Mouse (Mus musculus): ENCODE measurements at regions not wholly inside any gene's neighbourhood (a gene's known extent, or its start where the extent isn't known, plus 50 kb on each side); places are given as distances from the start of the nearest gene placed in this dataset.
A peak's percentile ranks its signal among the peaks of the same experiment; 100 is the strongest.
"Not testable (repeated sequence)": the region's sequence is repeated elsewhere in the genome, so short reads cannot be mapped to it uniquely, and the experiment has no call there.

DNA sequence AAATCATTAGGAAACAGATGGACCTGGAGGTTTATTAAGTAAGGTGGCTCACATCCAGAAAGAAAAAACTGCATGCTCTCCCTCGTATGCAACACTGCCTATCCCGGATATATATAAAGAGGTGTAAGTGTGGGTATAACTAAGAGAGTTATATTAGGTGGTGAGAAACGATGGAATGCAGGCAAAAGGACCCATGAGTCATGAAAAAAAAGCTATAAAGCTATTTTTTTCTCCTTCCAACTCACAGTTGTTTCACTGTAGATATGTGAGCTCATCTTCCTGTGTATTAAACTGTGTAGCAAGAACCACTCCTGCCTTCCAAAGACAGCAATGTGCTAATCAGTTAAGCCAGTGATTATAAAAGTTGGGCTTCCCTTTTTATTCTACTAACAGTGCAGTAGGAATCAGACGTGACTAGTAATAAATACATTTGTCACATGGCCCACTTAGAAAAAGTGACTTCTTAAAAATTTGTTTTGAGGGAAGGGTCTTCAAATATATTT, 51.4 kb upstream of the Bdh1 start:
- not testable (repeated sequence) for DNase-seq (ENCODE audit: low spot score in 2 of 2)

DNA sequence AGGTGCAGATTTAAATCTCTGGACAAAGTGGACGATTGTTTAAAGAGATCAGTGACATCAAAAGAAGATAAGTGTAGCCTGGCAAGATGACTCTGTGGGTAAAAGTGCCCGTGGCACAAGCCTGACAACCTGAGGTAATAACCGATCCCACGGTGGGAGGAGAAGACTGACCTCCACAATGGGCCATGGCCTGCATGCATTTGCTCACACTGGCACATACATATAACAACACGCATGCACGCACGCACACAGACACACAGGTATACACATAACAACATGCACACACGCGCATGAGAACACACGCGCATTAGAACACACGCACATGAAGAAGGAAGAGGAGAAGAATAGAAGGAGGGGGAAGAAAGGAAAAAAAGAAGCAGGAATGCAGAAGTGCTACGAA, 52.2 kb upstream of the Bdh1 start:
- DNase-seq (ENCODE audit: low spot score in 2 of 2), result peak in 1 of 2 experiments; percentile 11

DNA sequence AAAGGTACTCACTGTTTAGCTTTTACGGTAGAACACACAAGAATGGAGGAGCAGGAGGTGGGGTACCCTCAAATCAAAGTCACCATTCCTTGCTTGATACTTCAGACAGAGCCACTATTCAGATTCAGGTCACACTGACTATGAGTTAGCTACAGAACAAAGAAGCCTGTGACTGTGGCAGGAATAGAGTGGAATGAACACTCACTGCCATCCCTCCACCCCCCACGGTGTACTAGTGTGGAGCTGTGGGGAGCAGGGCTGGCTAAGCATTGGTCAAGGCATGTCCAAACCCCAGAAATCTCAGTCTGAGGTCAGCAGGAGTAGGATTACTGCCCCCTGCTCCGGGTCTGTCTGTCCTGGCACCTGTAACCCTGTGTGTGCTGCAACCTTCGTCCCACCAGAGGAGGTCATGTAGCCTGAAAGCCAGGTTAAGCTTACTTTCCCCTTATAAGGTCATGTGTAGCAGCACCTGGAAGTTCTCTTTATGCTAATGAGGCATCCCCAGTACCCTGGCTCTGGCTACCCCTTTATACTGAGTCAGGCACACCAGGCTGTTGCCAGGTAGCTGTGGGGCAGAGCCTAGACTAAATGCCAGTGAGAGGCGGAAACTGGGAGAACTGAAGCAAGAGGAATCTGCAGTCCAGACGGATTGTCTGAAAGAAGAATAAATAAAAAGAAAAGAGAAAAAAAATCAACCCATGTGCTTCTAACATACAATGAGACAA, 53.1 kb upstream of the Apod start:
- peak in 1 of 2 experiments; percentile 9 for DNase-seq (ENCODE audit: low spot score in 2 of 2)

DNA sequence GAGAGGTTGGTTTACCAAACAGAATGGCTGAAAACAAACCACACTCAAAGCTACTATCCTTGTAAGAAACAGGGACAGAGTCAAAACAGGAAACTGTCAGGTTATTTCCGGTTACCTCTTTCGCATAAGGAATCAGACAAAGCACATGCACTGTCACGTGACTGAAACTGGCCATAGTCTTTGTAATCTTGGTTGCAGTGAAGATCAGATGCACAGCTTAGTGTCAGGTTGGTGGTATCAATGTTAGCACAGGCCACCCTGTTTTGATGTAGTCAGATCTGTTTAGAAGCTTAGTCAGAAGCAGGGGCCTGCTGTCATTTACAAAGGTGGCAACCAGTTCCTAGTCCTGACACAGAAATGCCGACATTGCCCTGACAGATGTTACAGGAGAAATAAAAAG, 51.4 kb upstream of the Apod start:
- peak in 1 of 2 experiments; percentile 8 for DNase-seq (ENCODE audit: low spot score in 2 of 2)

DNA sequence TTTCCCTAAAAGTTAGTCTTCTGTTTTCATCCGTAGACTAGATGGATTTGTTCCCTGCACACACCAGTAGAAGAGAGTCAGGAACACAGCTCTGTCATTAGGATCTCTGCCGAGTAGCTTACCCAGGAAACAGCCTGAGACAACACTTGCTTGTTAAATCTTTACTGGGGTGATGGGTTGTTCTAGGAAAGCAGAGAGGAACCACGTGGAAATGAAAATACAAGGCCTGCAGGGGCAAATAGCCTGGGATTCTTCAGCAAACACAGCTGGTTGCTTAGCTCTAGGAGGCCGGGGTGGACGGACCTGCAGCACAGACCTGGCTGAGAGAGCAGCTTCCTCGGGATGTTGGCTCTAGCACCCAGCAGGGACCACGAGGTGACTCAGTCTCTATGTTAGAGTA, 49.9 kb upstream of the Apod start:
- no peak for DNase-seq (ENCODE audit: low spot score in 2 of 2)

Data from urinary bladder, postnatal 4 days (tissue).